Mouse (Mus musculus) cerebellum, adult 2 months (tissue): ENCODE measurements around the gene Fxyd5.

ENCODE experiments used
- CTCF ChIP-seq: fragments of 200-500 bp; IDR thresholded peaks from 2 replicates; pipeline ENCODE4 v1.5.1; 2011; ENCODE audit warnings: low read depth, mild to moderate bottlenecking, control low read depth, low read length, moderate library complexity, borderline replicate concordance; ENCODE audit not compliant: insufficient read depth
- POLR2A ChIP-seq: fragments of 200-500 bp; IDR thresholded peaks from 2 replicates; pipeline ENCODE4 v1.6.1; 2011; ENCODE audit warnings: low read length, control low read depth, borderline replicate concordance; ENCODE audit not compliant: insufficient read depth

DNA sequence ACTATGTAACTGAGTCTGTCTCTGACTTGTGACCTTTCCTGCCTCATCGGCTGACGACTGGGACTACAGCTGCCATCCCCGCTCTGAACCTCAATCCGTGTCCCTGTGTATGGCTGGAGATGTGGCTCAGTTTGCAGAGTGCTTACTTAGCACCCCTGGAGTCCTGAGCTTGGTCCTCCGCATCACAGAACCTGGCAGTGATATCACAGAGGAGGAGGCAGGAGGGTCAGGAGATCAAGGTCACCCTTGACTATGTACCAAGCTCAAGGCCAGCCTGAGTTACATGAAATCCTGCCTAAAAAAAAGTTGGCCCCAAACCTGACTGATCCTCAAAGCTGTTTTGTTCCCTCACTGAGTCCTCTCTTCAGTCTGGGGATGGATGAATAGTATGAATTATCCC is 15.4 kb upstream of the Fxyd5 start:
- TF ChIP-seq CTCF (no peak), POLR2A (no peak)
